Mouse (Mus musculus) kidney, adult 2 months (tissue): Measurements from ENCODE around the gene Dusp1.

Source experiments
- CTCF ChIP-seq: fragments of 200-500 bp; conservative IDR thresholded peaks from 2 replicates; pipeline ENCODE4 v1.5.1; 2011; ENCODE audit warnings: low read depth, mild to moderate bottlenecking, control low read depth, low read length, moderate library complexity, mixed read lengths; ENCODE audit not compliant: insufficient read depth, insufficient read length
- POLR2A ChIP-seq: fragments of 200-500 bp; IDR thresholded peaks from one replicate; pipeline ENCODE4 v1.6.1; 2011; ENCODE audit warnings: low read depth, low read length, control low read depth

- TF ChIP-seq CTCF (no peak), POLR2A (no peak)
Measured at GRCm38 (mm10) chr17:26532476-26533045, 29.4 kb downstream of the Dusp1 start.
